9 mouse cellular contexts compared by ENCODE assay signal in genomic region chr14:124222447-124222846, GRCm38 (mm10).
A peak's percentile ranks its signal among the peaks of the same experiment; 100 is the strongest.
DNase-seq lines count a peak whose midpoint lies in the region; ATAC-seq and TF ChIP-seq lines count a peak whose summit lies in the region.
"Had no signal": no experiment of that assay in that cellular context is flagged by ENCODE, and none has a peak within 500 bp of the region (broad histone marks: within the 10 kb centered on the region; RNA-seq: fewer than 3 reads in every experiment).

No protein-coding gene starts in this region.

- TF ChIP-seq CTCF in lung, embryonic 14.5 days (IDR thresholded peaks at IDR 0.05; ENCODE audit: low read depth), result peak; percentile 35; the same call in 1 of the 2 replicates

- H3K4me3 ChIP-seq in lung, embryonic 14.5 days (ENCODE audit: low read depth, low read length), result no peak overlapping the region
- H3K4me3 ChIP-seq in forebrain, embryonic 13.5 days, result no peak overlapping the region
- H3K4me3 ChIP-seq: lung, embryonic 15.5 days had no signal

- no peaks in the 10 kb centered on the region for H3K27me3 ChIP-seq in lung, embryonic 14.5 days (ENCODE audit: insufficient read depth, low read length)
- no peaks in the 10 kb centered on the region for H3K27me3 ChIP-seq in forebrain, embryonic 13.5 days
- H3K27me3 ChIP-seq: lung, embryonic 15.5 days had no signal

- DNase-seq in adrenal gland, postnatal 10 days, result peak; percentile 4
- DNase-seq in adrenal gland, postnatal 25 days, result no peak
- peak; percentile 57 for DNase-seq in lung, embryonic 14.5 days
- DNase-seq in lung, postnatal 4 days, result no peak
- peak; percentile 4 for DNase-seq in retina, adult 2 months (ENCODE audit: low read depth, low spot score)
- no peak for DNase-seq in thymus, adult 18-20 months
- DNase-seq in yolk sac, embryonic 10.5 days (ENCODE audit: low spot score), result no peak

- H3K9me3 ChIP-seq in lung, embryonic 14.5 days (ENCODE audit: low read depth, low read length), result no peaks in the 10 kb centered on the region
- no peaks in the 10 kb centered on the region for H3K9me3 ChIP-seq in forebrain, embryonic 13.5 days (replicated peaks)
- H3K9me3 ChIP-seq: lung, embryonic 15.5 days had no signal

- H3K4me2 ChIP-seq in lung, embryonic 14.5 days, result no peak overlapping the region
- no peak overlapping the region for H3K4me2 ChIP-seq in forebrain, embryonic 13.5 days
- H3K4me2 ChIP-seq: lung, embryonic 15.5 days had no signal

- H3K27ac ChIP-seq in lung, embryonic 14.5 days (ENCODE audit: low read depth), result no peak overlapping the region
- no peak overlapping the region for H3K27ac ChIP-seq in forebrain, embryonic 13.5 days
- H3K27ac ChIP-seq: lung, embryonic 15.5 days had no signal

- no peaks in the 10 kb centered on the region for H3K4me1 ChIP-seq in lung, embryonic 14.5 days (ENCODE audit: insufficient read depth)
- H3K4me1 ChIP-seq in forebrain, embryonic 13.5 days, result no peaks in the 10 kb centered on the region
- H3K4me1 ChIP-seq: lung, embryonic 15.5 days had no signal

- no peaks in the 10 kb centered on the region for H3K36me3 ChIP-seq in lung, embryonic 14.5 days (ENCODE audit: insufficient read depth)
- H3K36me3 ChIP-seq in forebrain, embryonic 13.5 days (ENCODE audit: poor library complexity, severe bottlenecking), result no peaks in the 10 kb centered on the region
- H3K36me3 ChIP-seq: lung, embryonic 15.5 days had no signal

- ATAC-seq in lung, embryonic 14.5 days (ENCODE audit: insufficient read depth), result no peak
- peak; percentile 84 for ATAC-seq in forebrain, embryonic 13.5 days

- WGBS in lung, embryonic 14.5 days, result 26% methylated on average over 1 of the region's 1 CpGs
- WGBS in forebrain, embryonic 13.5 days, result 17% methylated on average over 1 of the region's 1 CpGs

- H3K9ac ChIP-seq in lung, embryonic 14.5 days, result no peak overlapping the region
- no peak overlapping the region for H3K9ac ChIP-seq in forebrain, embryonic 13.5 days
- H3K9ac ChIP-seq: lung, embryonic 15.5 days had no signal

Comparison
In these comparisons a context has a peak if more than half of its experiments do, and no peak if none do; other contexts are left out.
1. DNase-seq: peak in adrenal gland, postnatal 10 days (single experiment), lung, embryonic 14.5 days (single experiment) and retina, adult 2 months (single experiment); none in adrenal gland, postnatal 25 days (single experiment), lung, postnatal 4 days (0 of 2), thymus, adult 18-20 months (0 of 2) and yolk sac, embryonic 10.5 days (single experiment).